Mouse (Mus musculus) kidney, postnatal 25 days (tissue): Measurements from ENCODE around the gene Tbl1x.
A peak's percentile ranks its signal among the peaks of the same experiment; 100 is the strongest.

Experiments used
- DNase-seq, 2 experiments: peaks; one replicate each; pipeline ENCODE4 v3.0.0; 2021; ENCODE audit warnings: mixed read lengths in 2 of 2

Tbl1x gene

DNA sequence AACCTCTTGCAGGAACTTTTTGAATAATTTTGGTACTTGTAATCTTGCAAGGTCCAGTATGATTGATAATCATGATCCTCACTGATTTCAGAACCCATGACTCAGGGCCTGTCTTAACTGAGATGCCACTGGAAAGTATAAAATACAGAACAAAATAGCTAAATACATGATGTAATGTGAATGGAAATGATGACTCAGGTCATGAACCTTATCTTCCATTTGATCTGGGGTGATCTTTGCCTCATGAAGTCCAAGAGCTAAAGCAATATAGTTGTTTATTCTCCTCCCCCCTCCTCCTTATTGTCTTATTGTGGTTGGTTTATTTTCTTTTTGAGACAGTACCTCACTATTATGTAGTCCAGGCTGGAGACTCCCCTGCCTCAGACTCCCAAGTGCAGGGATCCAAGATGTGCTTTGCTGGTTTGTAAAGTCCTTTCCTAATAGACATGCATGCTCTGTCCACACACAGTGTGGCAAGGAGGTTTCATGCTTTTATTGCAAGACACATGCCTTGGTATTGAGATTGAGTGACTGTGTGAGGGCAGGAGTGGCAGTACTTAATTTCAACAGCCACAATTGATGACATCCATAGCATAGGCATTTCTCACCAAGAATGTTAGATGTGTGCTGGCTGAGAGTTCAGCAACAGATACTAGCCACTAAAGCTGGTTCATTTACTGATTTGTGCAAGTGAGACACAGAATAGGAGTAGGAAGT, 34.7 kb downstream of the Tbl1x start:
- DNase-seq: no peak

DNA sequence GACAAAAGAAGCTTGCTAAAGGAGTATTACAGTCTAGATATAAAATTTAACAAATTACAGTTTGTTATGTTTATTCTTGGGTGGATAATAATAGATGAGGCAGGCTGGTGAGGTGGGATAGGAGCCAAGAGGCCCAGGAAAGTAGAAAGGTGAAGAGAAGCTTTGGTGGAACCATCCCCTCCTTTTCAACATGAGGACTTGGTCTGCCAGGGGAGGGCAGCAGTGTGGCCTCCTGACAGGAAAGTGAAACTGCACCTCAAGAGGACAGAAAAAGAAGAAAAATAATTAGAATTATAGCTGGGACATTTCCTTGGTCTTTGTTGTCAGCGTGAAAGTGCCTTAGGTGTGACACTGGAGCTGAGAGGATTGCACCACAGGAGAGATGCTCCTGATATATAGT, 35.6 kb downstream of the Tbl1x start:
- DNase-seq: peak in 1 of 2 experiments; percentile 10

DNA sequence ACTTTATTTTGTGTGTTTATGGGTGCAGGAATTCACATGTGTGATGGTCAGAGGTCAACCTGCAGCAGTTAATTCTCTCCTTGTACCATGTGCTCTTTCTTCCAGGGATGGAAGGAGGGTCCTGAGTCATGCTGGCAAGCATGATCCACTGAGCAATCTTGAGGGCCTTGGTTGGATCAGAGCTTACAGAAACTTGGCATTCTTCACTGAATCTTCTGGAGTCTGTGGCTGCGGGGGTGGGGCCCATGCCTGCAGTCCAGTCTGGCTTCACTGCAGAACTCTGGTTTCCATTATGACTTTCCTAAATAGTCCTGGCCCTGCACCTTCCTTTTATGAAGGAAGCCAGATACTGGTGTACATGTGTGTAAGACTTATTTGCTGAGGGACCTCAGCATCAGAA, 38.1 kb downstream of the Tbl1x start:
- DNase-seq: peak; percentile 20 to 50

DNA sequence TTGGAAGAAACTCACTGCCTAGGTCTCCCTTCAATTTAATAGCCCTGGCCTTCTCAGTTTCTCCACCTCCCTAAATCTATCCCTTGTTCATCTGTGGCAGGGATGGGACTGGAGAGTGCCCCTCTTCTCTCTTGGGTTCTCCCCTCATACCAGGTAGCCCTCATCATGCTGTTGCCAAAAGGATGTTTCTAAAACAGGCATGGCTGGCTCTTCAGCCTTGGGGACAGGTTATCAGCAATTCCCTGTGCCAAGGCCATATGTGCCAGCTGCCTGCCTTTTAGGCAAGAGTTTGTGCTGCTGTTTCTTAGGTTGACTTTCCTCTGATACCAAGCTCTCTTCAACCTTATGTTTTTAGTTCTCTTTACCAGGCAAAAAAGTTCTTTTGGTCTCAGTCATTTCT, 39.6 kb downstream of the Tbl1x start:
- no peak for DNase-seq

DNA sequence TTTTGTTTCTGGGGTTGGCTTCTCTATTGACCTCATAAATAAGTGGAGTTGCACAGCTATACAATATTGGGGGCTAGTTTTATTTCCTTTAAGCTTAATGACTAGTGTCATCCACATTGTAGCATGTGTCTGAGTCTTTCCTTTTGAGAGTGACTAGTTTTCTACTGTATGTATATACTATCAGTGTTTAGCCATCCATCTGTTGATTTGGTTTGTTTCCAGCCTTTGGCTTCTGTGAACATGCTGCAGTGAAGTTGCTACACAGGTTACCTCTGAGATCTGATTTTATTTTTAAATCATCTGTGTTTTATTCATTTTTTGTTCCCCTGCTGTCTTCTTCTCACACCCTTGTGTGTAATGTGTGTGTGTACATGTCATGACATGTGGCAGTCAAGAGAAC, 40.5 kb downstream of the Tbl1x start:
- no peak for DNase-seq

DNA sequence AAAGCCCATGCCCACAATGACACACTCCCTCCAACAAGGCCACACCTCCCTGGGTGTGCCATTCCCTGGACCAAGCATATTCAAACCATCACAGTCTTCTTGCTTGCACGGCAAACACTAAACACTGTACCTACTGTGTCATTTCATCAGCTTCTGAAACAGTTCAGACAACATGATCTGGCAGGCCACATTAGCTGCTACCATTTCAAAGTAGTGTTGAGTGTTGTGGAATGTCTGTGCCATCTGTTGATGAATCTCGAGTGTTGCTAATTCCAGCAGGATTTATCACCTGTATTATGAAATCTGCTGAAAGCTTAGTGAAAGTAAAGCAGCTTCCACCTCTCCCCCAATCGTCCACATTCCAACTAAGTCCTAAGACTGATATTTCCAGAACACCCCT, 41.3 kb downstream of the Tbl1x start:
- no peak for DNase-seq

DNA sequence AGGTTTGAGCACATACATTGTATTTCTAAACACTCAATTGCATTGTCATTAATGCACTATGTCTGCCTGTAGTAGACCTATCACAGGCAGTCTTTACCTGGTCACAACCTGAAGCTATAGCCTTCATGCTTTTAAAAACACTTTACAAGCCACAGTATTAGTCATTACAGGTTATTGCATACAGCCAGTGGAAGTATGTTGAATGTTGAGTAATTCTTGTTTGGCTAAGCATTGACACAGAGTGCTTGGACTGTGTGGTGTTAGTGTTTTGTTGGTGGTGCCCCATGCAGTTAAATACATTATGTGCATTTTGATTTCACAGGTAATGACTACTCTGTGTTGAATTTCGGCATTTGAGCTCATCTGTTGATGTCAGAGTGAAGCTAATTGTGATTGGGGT, 45.2 kb downstream of the Tbl1x start:
- no peak for DNase-seq

DNA sequence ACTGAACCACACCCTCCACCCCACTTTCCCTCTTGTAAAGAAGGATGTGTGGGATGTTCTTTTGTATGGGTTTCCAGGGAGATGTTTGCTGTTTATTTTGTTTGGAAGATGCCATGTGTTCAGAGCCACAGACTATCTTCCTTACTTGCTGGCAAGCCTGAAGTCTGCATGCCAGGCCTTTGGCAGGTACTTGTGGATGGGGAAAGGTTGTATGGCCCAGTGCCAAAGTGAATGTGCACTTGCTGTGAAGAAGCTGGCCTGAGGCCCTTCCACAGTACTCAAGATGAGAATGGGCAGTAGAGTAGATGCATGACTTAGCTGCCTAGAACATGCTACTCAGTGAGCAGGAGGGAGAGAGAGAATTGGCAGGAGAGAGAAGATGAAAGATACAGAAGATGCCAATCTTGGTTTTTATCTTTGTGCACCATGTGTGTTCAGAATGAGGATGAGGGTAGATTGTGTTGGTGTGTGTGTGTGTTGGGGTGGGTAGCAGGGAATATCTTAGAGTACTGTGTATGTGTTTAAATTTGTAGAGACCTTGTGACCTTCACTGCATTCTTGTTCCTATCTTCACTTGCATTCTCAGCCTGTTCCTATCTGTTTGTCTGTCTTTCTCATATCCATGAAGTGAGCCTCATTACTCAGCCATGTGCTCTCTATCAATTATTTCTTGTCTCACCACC, 48.5 kb downstream of the Tbl1x start:
- peak; percentile 76 to 86 for DNase-seq

DNA sequence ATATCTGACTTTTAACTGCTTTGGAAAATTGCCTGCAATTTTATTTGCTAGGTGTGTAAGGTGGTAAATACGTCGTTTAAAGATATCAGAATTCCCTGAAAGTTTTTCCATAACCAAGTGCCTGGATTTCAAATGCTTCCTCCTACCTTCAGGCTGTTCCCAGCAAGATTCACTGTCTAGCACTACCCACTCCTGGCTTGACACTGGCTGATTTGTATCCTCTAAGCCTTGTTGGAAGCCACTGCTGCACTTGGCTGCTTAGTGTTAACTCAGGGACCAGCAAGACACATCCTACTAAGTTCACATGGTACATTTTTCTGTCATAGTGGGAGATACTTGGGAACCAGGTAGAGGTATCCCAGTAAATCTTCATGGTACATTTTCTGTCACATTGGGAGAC, 52.8 kb downstream of the Tbl1x start:
- no peak for DNase-seq

DNA sequence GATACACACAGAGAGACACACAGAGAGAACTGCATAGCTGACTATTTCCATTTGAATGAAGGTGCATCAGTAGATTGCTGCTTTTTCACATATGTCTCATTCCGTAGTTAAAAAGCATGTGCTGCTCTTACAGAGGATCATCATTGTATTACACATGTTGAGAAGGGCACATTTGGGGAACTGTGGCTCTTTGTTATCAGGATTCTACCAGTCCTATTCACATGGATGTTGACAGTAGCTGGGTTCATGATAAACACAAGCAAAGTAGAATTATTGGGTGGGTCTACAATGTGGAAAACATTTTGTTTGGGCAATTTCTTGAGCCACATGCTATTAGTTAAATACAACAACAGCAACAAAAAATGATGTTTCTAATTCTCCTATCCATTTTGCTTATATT, 55.9 kb downstream of the Tbl1x start:
- DNase-seq: no peak

DNA sequence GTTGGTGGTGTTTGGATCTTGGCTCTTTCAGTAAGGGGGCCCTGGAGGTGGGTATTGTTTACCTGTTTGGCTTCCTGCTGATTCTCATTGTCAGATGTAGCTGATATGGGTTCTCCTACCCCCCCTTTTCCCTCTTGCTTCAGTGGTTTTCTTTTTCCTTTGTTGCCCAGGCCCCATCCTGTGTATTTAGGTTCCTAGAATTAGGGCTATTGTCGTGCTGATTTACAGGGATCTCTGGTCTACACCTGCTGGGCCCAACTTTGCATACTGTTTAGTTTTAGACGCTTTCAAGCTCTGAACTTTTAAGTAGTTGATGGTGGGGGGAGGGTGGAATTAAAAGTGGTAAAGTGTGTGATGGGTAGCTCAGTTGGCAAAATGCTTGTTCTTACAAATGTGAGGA, 57.2 kb downstream of the Tbl1x start:
- no peak for DNase-seq

DNA sequence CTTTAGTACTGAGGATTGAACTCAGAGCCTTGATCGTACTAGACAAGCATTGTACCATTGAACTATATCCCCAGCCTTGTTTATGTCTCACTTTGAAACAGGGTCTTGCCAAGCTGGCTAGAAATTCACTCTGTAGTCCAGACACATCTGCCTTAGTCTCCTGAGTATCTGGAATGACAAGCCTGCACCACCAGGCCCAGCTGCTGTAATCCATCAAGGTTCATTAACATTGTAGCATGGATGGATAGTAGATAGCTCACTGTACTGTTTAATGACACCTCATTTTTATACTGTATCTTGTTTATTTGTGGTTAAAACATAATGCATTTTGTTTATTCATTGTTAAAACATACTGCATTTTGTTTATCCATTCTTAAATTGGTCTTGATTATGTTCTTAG, 62.9 kb downstream of the Tbl1x start:
- DNase-seq: no peak

DNA sequence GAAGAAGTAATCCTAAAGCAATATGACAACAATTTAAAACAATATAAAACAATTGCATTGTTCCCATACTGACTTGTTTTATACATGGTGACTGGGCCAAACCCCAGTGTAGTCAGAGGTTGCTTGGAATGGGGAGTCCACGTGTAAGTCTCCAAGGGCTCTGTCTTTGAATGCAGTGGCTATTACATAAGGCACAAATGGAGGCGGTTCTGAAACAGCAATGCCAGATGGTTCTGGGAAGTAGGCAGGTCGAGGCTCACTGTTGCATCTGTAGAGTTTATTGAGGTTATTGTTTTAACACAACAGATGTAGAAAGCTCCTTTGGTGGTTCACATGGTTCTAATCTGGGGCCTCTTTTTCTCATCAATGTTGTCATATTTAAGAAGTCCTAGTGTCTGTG, 66.3 kb downstream of the Tbl1x start:
- no peak for DNase-seq

DNA sequence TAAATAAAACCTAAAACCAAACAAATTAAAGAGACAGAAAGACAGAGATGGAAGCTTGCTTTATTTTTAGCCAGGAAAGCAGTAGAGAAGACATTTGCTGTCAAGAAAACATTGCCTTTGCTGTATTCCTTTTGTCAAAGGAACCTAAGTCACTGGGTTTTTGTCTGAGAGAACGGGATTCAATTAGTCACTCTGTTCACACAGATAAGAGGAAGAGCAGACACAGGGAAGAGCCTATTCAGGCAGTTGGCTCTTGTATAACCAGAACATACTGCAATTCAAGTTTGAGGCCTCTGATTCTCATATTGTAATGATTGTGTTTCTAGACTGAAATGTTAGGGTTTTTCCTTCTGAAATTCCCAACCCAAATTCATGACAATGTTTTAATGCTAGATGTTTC, 67.4 kb downstream of the Tbl1x start:
- DNase-seq: no peak

DNA sequence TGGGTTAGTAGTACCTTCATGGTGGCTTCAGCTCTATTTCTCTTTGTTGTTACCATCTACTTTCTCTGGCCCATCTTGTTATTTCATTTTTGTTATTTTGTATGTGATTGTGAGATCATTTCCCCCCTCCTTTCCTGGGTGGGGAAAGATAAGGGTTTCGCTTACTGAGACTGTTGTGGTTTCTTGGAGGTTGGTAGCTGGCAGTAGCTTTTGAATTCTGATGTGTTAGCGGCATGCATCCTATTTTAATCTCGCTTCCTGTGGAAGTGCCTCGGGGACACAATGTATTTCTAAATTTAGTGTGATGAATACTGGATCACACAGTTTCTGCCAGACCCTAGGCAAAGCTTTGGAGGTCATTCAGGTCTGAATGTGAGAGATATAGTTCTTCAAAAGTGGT, 69.2 kb downstream of the Tbl1x start:
- DNase-seq: peak in 1 of 2 experiments; percentile 43

DNA sequence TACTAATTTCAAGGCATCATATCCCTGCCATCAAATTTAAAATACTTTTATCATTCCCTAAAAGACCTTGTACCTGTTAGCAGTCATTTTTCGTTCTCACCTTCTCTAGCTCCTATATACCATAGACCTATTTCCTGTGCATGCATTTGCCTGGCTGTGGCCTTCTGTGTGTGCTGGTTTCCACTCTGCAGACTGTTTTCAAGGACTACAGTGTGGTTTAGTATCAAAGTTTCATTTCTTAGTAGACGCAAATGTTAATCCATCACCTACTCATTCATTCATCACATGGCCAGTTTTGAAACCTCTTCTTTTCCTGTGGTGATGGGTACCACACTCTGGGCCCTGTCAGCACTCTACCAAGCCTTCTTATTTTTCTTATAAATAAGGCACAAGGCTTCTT, 75.2 kb downstream of the Tbl1x start:
- DNase-seq: no peak

DNA sequence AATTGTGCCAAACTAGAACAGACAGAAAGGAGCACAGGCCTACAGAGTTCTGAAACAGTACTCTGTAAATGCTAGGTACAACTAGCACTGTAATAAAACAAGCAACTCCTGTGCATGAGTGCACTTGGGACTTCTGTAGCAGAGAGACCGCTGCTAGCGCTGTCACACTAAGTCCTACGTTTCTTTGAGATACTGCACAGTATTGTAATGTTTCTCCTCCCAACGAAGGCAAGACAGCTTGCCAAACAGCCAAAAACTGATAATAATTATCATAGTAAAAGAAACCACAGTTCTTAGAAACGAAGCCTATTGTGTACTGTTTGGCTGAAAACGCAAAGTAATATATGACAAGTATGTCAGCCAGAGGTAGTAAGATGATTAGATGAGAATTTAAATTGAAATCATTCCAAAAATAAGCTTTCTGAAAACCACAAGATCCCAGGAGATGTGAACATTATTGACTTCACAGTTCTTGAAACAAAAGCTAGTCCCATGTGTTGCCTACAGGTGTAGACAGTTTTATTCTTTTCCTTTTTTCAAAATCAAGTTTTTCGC, 83.9 kb downstream of the Tbl1x start:
- DNase-seq: no peak

DNA sequence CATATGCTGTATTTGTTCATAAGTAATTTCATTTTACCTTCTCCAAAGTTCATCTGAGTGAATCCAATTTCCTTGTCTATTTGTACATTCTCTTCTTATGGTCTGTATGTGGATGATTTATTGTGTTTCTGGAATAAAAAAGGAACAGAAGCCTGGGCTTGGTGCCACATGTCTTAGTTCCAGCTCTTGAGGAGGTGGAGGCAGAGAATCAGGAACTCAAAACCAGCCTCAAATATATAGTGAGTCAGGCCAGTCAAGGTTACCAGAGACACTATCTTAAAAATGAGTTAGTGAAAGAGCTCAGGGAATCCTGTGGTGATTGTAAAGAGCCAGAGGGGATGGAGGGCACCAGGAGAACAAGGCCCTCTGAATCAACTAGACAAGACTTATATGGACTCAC, 86.9 kb downstream of the Tbl1x start:
- DNase-seq: peak in 1 of 2 experiments; percentile 10

DNA sequence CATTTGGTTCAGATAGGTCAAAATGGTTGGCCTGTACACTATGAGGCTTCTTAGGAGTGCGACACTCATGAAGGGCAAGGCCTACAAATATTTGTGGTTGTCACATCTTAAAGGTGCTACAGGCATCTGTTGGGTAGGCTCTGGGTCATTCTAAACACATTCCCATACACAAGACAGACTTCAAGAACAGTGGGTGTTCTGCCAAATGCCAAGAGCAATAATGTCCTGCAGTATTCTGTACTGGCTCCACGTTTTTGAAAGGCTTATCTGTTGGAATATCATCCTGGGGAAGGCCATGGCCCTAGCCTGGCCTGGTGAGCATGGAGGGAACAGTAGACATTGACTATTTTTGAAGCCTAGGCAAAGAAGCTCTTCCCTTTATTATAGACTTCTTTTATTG, 87.9 kb downstream of the Tbl1x start:
- DNase-seq: no peak

DNA sequence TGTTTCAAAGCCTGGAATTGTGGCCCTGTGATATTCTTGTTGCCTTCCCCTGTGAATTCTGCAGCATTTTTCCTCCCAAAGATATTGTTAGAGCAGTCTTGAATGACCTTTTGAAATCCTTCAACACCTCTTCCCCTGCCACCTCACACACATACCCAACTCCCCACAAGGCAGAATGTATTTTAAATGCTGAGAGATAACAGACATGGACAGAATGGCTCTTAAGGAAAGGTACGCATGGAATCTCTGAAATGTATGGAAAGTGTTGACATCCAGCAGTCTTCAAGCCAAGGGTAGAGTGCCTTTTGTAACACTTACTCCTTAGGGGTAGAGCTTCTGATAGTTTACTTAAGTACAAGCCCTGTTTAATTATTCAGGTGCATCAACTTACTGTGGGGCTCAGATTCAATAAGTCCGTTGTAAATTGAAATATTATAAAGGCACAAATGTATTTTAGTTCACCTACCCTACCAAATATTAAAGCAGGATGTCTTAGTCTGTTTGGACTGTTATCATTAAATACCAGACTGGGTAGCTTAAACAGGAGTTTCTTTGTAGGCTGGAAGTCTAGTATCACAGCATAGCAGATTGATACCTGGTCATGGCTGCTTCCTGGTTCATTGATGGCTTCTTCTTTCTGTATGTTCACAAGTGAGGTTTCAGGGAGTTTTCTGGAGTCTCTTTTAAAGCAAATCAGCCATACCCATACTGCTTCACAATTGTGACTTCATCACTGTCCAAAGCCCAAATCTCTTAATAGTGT, 92.9 kb downstream of the Tbl1x start:
- no peak for DNase-seq

DNA sequence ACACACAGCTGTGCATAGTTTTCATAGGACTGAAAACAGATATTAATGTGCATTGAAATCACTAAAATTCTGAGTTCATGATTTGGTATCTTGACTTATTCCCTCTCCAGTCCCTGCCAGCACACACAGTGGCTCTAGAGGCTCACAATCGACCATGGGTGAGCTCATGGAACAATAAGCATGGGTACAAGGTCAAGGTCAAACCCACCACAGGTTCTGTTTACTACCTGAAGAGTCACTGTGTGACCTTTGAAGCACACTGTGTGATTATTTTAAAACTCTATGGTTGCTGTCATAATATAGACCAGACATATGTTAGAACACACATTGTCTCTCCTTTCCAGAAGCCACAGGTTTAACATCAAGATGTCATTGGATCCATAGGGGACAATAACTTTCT, 96.7 kb downstream of the Tbl1x start:
- no peak for DNase-seq

DNA sequence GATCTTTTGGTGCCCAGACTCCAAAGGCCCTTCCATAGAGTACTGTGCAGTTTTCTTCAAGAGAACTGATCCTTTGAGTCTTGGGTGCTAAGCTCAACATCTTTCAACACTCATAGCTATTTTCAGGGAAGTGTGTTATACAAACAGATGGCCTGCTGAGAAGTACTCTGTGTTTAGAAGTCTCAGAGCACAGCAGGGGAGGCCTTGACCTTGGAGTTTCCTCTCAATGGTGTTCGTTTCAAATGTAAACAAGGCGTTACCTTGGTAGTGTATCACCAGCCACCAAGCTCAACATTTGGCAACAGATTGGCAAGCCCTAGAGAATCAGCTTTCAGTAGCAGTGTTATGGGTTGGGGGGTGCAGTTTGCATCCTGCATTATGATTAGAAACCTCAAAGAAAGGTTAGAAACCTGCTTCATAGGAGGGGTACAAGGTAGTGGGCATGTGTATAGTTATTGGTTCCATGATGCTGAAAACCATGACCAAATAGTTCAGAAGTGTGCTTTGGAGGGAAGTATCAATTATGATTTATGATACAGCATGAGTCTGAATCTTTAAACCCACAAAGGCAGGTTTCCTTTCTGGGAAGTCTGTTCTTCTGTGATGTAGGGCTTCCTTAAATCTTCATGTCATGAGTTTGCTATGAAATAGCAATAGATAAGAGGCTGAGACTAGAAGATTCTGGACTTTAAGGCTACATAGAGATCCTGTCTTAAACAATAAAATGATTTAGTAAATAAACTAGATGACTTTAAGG, 98.3 kb downstream of the Tbl1x start:
- DNase-seq: no peak

DNA sequence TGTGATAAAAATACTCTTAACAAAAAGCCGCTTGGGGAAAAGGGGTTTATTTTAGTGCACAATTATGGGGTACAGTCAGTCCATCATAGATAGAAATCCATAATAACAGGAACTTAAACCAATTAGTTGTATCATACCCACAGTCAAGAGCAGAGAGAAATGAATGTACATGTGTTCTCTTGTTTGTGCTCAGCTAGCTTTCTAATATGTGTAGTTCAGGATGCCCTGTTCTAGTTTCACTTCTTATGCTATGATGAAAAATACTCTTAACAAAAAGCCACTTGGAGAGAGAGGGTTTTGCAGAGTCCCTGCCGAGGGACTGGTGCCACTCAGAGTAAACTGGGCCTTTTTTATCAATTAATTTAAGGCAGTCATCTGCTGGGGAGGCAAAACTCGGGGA, 101.1 kb downstream of the Tbl1x start:
- DNase-seq: no peak
